Mouse (Mus musculus) CH12.LX (cell line): ENCODE data around the gene Ubash3b.

Experiments used
- CHD1 ChIP-seq: IDR thresholded peaks from 2 replicates; pipeline ENCODE4 v1.6.1; 2012; ENCODE audit warnings: low read depth, low read length, improper control_type of control experiment, inconsistent platforms
- CTCF ChIP-seq, 2 experiments: IDR thresholded peaks in 1 of 2; conservative IDR thresholded peaks in 1 of 2; 2 replicates each; pipeline ENCODE4 v1.5.1; 2011 to 2012; ENCODE audit warnings: low read depth in 2 of 2, low read length in 2 of 2, improper control_type of control experiment in 1 of 2, inconsistent platforms in 1 of 2, mild to moderate bottlenecking in 1 of 2, moderate library complexity in 1 of 2
- EP300 ChIP-seq: IDR thresholded peaks from 2 replicates; pipeline ENCODE4 v1.6.1; 2011; ENCODE audit warnings: low read length, improper control_type of control experiment
- MAX ChIP-seq: IDR thresholded peaks from 2 replicates; pipeline ENCODE4 v1.6.1; 2011; ENCODE audit warnings: low read length, improper control_type of control experiment
- POLR2A ChIP-seq: IDR thresholded peaks from 2 replicates; pipeline ENCODE4 v1.6.1; 2011; ENCODE audit warnings: low read depth, mild to moderate bottlenecking, improper control_type of control experiment, low read length
- TCF12 ChIP-seq: IDR thresholded peaks from 2 replicates; pipeline ENCODE4 v1.6.1; 2014; ENCODE audit warnings: low read depth, mild to moderate bottlenecking, inconsistent platforms, low read length, improper control_type of control experiment

- TF ChIP-seq POLR2A (no peak), MAX (no peak), TCF12 (no peak), EP300 (no peak), CTCF (conservative IDR thresholded peaks at IDR 0.05 in 1 of 2, IDR thresholded peaks at IDR 0.05 in 1 of 2; ENCODE audit: low read depth in 2 of 2, low read length in 2 of 2) (no peak), CHD1 (no peak)
These were observed 26.4 kb upstream of the Ubash3b start for GRCm38 (mm10) chr9:41187939-41188338.
